Mouse (Mus musculus) adipocyte (in vitro differentiated cells): ENCODE measurements around the gene Sorcs3.

Experiments used
- DNase-seq: peaks from one replicate; pipeline ENCODE4 v3.0.0-alpha.2; 2016; ENCODE audit warnings: low spot score

The Sorcs3 gene

GRCm38 (mm10) chr19:48205929-48206814, at the start of gene Sorcs3:
TSS of gene Sorcs3 (plus strand) at chr19:48206025.
- no peak for DNase-seq

- no peak for DNase-seq
These were observed 40.5 kb upstream of the Sorcs3 start for GRCm38 (mm10) chr19:48165341-48165740.

- no peak for DNase-seq
These were observed 38.7 kb upstream of the Sorcs3 start for GRCm38 (mm10) chr19:48167110-48167509.

GRCm38 (mm10) chr19:48168284-48168683, 37.5 kb upstream of the Sorcs3 start:
- DNase-seq = peak; percentile 5

- no peak for DNase-seq
These were observed 31.1 kb upstream of the Sorcs3 start for GRCm38 (mm10) chr19:48174717-48175116.

- DNase-seq = no peak
These were observed 1.8 kb upstream of the Sorcs3 start for GRCm38 (mm10) chr19:48203928-48204470.

- no peak for DNase-seq
These were observed 1.3 kb upstream of the Sorcs3 start for GRCm38 (mm10) chr19:48204476-48204875.

GRCm38 (mm10) chr19:48204892-48205761, 698 bp upstream of the Sorcs3 start:
- DNase-seq = no peak

- no peak for DNase-seq
These were observed 1.3 kb downstream of the Sorcs3 start for GRCm38 (mm10) chr19:48206861-48207730.

- no peak for DNase-seq
These were observed 2.0 kb downstream of the Sorcs3 start for GRCm38 (mm10) chr19:48207731-48208370.

- DNase-seq = no peak
These were observed 9.6 kb downstream of the Sorcs3 start for GRCm38 (mm10) chr19:48215379-48215778.

GRCm38 (mm10) chr19:48237786-48238372, 32.1 kb downstream of the Sorcs3 start:
- DNase-seq = no peak

- DNase-seq = no peak
These were observed 32.6 kb downstream of the Sorcs3 start for GRCm38 (mm10) chr19:48238391-48238790.

GRCm38 (mm10) chr19:48240960-48241359, 35.1 kb downstream of the Sorcs3 start:
- no peak for DNase-seq

GRCm38 (mm10) chr19:48244036-48244435, 38.2 kb downstream of the Sorcs3 start:
- DNase-seq = no peak

- no peak for DNase-seq
These were observed 53.4 kb downstream of the Sorcs3 start for GRCm38 (mm10) chr19:48259223-48259622.

GRCm38 (mm10) chr19:48260671-48261070, 54.8 kb downstream of the Sorcs3 start:
- DNase-seq = no peak

GRCm38 (mm10) chr19:48263750-48264149, 57.9 kb downstream of the Sorcs3 start:
- no peak for DNase-seq

- DNase-seq = no peak
These were observed 74.4 kb downstream of the Sorcs3 start for GRCm38 (mm10) chr19:48280273-48280672.

- no peak for DNase-seq
These were observed 76.4 kb downstream of the Sorcs3 start for GRCm38 (mm10) chr19:48282250-48282649.

- DNase-seq = no peak
These were observed 77.4 kb downstream of the Sorcs3 start for GRCm38 (mm10) chr19:48283217-48283616.
